Mouse (Mus musculus) c-Kit-positive CD71-positive TER-119-negative erythroid progenitor cells, embryonic 14.5 days (primary cell): ENCODE measurements around the gene Aco2.
A peak's percentile ranks its signal among the peaks of the same experiment; 100 is the strongest.
"Not testable (repeated sequence)": the region's sequence is repeated elsewhere in the genome, so short reads cannot be mapped to it uniquely, and the experiment has no call there.

Experiments
- DNase-seq: peaks from one replicate; pipeline ENCODE4 v3.0.0-alpha.2; 2013; ENCODE audit warnings: low read depth

Gene Aco2

DNA sequence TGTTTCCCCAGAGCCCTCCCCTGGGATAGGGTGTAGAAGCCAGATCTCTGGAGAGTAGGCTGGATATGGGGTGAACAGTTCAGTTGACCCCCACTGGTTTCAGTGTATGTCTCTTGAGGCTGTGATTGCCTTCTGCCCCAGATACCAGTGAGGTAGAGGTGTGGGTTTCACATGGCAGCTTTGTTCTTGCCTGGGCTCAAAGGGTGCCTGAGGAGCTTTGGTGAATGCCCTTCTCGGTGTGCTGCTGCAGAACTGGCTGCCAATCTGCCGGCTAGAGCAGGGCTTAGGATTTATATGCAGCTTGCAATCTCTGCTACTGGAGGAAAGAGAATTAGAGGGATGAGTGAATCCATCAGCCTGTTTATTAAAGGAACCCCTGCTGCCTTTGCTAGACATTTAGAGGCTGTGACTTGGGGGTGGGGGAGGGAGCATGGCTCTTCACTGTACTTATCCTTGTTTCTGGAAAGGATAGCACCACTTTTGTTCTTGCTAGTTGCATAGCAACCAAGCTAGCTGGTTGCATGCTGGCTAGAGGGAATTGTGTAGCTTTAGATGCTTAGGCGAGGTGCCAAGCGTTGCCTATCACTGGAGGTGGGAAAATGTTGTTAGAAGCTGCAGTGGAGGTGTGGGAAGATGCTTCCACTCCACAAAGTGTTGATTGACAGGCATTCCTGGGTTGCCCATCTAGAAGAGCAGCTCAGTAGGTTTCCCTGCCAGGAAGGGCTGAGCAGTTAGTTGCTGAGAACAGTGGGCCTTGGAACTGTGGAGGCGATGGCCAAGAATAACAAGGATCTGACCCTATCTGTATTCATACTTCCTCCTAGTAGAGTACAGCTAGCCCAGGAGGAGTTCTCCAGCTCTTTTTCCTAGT, 7.7 kb downstream of the Aco2 start:
- no peak for DNase-seq

DNA sequence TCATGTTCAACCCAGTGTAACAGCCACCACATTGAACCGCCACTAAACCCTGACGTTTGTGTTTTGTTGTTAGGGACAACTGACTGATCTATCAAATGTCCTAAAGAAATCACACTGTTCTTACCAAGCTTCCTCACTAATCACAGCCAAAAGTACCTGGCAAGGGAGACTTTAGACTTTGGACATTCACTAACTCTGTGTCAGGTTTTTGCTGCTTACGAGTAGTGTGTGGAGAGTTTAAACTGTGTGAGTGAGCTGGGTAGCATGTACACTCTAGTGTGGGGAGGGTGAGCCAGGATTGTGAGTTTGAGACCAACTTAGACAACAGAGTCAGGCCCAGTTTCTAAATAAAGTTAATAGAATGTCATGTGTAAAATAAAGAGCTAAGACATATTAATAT, 10.2 kb downstream of the Aco2 start:
- DNase-seq: no peak

DNA sequence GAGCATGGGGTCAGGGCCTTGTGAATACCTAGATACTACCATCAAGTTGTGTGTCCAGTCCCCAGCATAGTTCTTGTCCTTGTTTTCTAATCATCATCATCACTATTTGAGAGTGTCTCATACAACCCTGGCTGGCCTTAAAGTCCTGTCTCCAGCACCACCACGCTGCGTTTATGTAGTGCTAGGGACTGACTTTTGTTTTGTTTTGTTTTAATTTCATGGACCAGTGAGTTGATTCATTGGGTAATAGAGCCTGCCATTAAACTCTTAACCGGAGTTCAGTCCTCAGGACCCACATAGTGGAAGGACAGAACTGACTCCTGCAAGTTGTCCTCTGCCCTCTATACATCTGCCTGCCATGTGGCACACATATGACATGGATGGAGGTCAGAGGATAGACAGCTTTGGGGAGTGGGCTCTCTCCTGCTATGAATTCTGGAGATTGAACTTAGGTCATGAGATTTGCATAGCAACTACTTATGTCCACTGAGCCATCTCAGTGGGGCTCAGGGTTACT, 13.4 kb downstream of the Aco2 start:
- no peak for DNase-seq

DNA sequence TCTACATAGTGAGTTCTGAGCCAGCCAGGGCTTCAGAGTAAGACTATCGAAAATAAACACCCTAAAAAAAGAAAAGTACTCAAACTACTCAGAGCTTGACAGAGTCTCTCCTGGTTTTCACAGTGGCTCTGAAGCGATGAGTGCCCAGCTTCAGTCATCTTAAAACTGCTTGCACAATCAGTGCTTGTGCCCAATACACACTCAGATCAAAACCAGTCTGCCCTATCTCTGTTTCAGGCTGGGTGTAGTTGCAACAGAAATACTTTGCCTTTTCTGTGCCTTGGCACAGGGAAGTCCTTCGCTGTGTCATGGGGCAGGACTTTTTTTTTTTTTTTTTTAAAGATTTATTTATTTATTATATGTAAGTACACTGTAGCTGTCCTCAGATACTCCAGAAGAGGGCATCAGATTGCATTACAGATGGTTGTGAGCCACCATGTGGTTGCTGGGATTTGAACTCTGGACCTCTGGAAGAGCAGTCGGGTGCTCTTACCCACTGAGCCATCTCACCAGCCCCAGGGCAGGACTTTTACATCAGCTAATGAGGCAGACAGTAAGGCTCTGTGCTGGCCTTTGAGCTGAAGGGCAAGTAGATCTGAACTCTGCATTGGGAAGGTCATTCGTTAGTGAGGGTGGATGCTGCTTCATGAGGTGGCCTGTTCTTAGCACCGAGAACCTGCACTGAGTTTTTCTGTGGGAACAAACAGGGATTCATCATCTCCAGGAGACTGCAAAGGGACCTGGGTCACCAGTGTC, 14.9 kb downstream of the Aco2 start:
- no peak for DNase-seq

DNA sequence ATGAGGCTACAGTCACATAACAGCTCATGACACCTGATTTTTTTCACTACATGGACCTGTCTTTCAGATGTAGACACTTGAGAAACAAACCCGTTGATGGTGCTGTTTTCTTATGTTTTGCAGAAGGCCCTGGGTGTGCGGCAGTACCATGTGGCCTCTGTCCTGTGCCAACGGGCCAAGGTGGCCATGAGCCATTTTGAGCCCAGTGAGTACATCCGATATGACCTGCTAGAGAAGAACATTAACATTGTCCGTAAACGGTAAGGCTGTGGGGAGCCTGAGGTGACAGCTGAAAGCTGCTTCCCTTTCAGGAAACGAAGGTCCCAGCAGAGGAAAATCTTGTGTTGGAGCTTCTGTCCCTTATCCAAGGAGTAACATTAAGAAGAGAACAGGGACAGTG, 17.1 kb downstream of the Aco2 start:
- no peak for DNase-seq

DNA sequence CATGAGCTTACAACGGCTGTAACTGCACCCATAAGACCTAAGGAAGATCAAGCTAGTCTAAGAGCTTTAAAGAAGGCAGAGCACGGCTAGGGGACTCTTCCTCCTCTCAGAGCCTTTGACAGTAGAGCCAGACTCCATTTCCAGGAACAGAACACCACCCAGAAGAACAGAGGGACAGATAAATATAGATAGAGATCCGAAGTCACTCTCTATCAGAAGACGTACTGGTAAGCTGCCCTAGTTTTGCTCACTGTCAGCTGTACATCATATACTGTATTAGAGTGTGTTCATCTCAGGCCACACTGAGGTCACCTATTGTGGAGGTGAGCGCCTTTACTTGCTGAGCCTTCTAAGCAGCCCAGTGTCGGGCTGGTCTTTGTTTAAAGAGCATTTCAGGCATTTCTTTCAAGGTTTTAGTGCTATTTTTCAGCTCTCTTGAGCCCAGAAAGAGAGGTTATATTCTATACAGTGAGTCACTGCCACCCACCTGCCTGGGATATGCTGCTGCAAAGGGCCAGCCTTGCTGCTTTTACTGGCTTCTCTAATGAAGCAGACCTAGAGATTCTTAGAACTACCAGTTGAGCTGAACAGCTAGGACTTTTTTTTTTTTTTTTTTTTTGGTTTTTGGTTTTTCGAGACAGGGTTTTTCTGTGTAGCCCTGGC, 19.2 kb downstream of the Aco2 start:
- DNase-seq: peak; percentile 25

DNA sequence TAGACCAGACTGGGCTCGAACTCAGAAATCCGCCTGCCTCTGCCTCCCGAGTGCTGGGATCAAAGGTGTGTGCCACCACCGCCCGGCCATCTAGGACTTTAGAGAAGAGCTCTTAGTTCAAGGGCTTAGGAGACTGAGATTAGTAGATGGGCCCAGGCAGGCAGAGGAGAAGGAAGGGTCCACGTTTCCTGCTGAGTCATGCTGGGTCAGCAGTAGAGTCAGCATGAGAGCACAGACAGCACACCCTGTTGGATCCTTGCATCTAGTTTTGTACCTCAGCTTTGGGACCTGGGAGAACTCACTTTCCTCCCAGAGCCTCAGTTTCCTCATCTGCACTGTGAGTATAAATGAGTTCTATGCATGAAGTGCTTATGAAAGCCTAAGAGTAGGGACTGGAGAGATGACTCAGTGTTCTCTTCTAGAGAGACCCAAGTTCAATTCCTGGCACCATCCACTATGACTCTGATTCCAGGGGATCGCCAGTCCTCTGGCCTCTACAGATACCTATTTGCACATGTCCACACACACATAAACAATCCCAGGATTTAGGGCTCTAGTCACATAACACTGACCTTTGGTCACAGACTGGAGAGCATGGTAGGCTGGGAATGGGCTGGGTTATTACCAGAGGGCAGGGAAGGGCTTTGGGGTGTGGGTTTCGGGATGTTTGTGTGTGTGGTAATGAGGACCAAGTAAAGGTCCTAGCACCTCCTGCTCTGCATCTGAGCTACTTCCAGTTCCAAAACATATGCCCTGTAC, 19.9 kb downstream of the Aco2 start:
- DNase-seq: peak; percentile 48

DNA sequence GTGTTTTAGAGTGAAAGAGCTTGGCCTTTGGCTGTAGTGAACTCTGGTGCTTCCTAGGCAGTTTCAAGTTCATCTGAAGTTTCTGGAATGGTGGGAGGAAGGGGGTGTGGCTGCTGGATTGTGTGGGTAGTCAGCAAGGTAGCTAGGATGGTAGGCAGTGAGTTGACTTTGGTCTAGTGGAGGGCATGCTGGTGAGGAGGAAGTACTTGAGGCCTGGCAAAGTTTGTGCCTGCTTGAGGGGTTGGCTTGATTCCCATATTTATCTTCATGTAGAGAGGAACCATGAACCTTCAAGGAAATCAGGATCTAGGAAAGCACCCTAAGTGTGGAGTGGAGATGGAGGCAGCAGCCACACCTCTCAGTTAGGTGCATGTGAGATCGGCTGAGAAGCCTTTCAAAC, 21.9 kb downstream of the Aco2 start:
- no peak for DNase-seq

DNA sequence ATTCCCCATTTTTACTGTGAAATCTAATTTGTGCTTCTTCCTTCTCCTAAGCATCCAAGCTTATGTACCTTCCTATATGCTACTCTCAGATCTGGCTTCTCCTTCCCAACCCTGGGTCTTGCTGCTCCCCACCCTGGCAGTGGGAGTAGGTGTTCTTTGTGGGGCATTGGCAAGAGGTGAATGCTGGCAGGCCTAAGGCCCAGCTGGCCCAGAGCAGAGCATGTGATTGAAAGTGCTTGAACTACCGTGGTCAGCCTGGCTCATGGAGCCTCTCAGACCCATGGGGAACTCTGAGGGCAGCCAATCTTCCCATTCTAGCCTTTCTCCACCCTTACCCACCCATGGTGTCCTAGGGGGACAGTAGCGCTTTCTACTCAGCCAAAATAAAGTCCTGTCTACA, 24.3 kb downstream of the Aco2 start:
- no peak for DNase-seq

DNA sequence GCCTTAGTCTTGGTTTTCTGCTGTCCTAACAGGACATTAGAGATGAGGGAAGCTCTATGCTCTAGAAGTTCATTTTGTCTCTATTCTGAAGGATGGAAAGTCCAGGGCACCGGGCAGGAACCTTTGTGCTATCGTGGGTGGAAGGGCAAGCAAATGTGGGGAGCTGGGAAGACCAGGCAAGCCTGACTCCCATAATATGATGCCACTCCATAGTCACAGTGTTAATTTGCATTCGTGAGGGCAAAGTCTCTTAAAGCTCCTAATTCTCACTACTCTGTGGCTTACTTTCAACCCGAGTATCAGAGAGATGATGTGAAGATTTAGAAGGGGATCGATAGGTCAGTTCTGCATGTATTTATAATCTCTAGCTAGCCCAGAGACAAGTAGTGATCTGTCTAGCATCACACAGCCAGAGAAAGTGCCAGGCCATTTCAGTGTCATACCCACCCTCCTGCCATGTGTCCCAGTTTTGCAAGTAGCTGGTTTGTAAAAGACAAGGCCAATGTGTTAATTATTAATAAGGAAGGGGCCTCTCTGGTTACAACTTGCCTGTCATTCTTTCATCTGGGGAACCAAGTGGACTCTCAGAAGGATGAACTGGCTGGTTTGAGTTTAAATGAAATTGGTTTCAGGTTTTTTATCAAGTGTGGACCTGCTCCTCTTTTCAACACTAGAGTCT, 25.6 kb downstream of the Aco2 start:
- DNase-seq: no peak

DNA sequence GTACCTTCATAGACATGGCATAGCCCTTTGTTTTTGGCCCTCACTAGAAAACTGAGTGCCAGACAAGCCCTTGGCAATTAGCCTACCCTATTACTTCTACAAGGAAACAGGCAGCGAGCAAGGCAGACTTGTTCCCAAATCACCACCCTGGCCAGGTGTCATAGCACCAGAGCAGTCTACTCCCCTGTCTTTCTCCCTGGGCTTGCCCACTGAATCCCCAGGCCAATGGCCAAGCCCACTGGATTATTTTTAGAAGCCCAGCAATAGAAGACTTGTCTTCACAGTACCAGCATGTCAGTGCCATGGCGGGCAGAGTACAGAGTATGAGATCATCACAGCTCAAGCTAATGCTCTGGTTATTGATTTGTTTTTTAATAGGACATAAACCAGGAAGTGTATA, 26.6 kb downstream of the Aco2 start:
- no peak for DNase-seq

DNA sequence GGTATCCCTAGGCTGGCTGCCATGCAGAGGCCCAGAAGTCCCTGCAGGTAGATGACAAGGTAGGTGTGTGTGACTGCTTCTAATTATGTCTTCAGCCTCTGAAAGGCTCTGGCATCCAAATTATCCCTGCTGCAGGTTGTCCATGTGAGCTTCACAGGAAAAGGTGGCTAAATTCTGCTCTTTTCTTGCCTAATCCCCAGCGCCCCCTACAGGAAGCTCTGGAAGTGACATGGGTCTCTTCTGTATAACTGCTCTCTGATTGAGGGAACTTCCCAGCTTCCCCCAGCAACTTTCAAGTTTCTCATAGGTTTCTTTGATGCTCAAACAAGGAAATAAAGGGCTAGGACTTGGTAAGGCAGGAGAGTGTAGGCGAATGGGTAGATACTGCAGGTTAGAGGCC, 32.8 kb downstream of the Aco2 start:
- peak; percentile 65 for DNase-seq

DNA sequence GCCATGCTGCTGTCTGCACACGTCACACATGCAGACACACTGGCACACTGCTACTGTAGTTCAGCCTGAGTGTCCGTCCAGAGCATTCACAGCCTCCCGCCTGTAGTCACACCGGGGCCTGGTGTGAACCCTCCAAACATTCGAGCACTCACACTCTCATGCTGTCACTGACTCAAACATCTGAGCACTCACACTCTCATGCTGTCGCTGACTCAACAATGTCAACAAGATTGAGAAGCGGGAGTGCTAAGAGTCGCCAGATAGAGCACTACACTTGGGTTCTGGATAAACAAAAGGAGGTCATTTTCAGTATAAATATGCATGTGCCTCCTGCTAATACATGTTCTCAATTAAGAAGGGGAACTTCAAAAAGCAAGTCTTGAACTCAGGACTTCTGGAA, 35.8 kb downstream of the Aco2 start:
- DNase-seq: no peak

DNA sequence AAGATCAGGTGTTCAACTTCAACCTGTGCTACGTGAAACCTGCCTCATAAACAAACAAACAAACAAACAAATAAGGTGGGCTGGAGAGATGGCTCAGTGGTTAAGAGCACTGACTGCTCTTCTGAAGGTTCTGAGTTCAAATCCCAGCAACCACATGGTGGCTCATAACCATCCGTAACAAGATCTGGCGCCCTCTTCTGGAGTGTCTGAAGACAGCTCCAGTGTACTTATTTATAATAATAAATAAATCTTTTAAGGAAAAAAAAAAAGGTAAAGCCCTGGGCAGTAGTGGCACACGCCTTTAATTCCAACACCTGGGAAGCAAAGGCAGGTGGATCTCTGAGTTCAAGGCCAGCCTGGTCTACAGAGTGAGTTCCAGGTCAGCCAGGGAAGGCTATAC, 36.7 kb downstream of the Aco2 start:
- DNase-seq: not testable (repeated sequence)

DNA sequence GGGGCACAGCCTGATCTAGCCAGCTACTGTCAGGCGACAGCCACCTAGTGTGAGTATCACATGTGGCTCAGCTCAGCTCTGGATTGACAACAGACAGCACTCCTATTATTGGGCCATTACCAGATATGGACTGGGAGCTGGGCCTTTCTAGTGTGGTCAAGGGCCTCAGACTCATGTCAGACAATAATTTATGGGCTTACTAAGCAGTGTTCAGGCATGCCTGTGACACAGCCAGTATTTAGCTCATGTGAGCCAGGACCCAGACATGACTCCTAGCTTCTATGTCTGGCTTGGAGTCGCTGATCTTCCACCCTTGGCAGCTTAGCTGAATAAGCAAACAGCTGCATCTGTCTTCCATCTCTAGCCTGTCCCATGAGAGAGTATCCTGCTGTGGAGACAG, 40.4 kb downstream of the Aco2 start:
- no peak for DNase-seq

DNA sequence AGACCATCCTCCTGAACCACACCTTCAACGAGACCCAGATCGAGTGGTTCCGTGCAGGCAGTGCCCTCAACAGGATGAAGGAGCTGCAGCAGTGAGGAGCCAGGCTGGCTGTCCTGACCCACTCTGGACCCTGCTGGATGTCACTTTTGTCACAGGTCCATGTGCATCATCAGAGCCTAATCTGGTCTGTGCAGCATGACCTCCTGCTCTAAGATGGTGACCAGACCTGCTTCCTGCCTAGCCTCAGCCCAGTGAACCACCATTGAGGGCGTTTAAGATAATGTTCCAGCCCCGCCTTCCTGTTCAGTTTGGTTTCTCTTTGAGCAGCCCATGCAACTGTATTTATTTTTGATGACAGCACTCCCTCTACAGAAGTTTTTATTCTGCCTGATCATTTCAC, 42.6 kb downstream of the Aco2 start:
- DNase-seq: peak; percentile 33

DNA sequence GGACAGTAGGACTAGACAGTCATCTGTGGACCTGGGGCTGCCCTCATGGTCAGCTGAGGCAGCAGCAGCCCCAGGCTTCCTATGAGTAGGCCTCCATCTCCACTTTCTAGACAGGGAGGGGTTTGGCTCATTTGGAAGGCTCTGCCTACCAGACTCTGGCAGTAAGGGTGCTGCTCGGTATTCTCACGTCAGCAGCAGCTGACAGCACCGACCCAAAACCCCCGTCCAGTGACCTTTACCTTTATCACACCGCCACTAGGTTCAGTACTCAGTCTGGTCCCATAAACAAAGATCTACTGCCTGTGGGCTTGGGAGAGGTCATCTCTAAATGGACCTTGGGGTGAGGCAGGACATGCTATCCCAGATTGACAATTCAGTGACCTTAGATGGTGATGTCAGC, 43.6 kb downstream of the Aco2 start:
- no peak for DNase-seq

DNA sequence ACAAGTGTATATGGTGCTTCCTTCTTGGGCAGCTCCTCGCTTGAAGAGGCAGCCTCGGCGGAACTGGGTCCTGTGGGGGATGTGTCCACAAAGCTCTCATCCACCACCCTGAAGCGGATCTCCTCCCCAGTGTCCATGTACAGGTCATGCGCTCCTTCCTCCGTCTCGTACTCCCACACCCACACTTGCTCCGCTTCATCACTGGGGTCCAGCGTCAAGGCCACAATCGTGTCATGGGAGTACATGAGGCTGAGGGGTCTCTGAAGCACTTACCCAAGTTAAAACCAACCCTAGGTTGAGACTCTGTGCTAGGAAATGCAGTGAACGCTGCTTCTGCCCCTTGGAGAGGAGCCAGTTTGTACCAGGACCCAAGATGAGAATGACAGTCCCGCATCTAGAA, 45.1 kb downstream of the Aco2 start:
- no peak for DNase-seq

DNA sequence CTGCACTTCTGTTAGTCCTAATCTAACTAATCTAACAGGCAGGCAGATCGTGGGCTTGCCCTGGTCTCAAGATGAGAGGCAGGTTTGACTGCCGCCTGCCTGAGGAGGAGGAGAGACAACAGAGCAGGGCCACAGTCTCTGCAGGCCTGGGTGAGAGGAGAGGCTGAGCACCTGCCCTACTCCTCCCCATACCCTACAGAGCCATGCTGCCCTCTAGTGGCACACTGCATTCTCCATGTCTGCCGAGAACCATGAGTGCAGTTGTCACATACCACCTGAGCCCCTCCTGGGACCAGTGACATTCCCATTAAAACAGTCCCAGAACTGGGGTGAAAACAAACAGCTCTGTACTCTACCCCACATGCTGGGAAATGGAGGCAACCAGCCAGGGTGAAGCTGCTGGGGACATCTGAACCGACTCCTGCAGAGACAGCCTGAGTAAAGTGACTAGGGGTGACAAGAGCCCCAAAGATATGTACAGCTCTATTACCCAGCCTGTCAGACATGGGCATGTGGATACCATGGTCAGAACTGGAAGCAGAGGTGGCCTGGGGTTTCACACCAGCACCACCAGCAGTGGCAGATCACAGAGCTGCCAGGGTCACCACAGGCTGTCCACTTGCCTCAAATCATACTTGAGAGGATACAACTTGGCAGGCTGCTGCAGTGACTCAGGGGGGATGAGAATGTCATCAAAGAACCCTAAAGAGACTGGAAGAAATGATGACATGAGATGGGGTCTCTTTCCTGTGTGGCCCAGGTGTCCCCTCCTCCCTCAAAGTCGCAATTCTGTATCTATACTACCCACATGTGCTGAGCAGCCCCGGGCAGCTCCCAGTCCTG, 45.7 kb downstream of the Aco2 start:
- peak; percentile 64 for DNase-seq

DNA sequence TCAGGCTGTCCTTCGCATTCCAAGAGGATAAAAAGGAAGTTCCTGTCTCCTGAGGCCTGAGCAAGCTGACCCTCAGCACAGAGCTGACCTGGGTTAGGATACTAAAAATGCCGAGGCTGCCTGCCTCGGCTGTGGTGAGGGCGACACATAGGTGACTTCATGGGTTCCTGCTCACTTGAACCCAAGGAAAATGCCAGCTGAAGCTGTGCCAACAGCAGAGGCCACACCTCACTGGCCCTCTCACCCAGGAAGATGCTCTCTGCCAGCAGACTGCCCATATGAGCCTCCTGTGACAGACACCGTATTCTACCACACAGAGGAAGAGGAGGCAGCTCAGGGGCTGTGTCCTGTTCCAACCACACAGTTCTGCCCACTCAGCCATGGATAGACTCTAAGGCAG, 47.0 kb downstream of the Aco2 start:
- no peak for DNase-seq
